Mouse (Mus musculus) gastrocnemius, adult 2 months (tissue): Measurements from ENCODE around the gene Ssna1. TPM values are rescaled to one million over a fixed set of nuclear protein-coding genes. Genes with fewer than 3 reads are reported as not detected.

Experiments
- DNase-seq: peaks from one replicate; pipeline ENCODE4 v3.0.0; 2022
- H3K27ac ChIP-seq: fragments of 200-600 bp; 2 replicates; pipeline ENCODE4 v1.8.1; 2022; ENCODE audit warnings: mild to moderate bottlenecking
- H3K4me3 ChIP-seq: fragments of 200-600 bp; 2 replicates; pipeline ENCODE4 v1.8.1; 2022; ENCODE audit warnings: mild to moderate bottlenecking, moderate library complexity
- CTCF ChIP-seq: fragments of 200-600 bp; IDR thresholded peaks from 2 replicates; pipeline ENCODE4 v1.8.1; 2022; ENCODE audit warnings: antibody characterized with exemption, mild to moderate bottlenecking, moderate library complexity
- intact Hi-C: fragments of 180-260 bp; cut with DNase I; formaldehyde crosslinking; loops from one replicate; pipeline ENCODE4 v1.15.1; 2025
- total RNA-seq, 2 experiments: library from RNA; stranded (reverse); gene quantifications; 2 replicates each; pipeline ENCODE4 v1.2.3; 2021

Ssna1 gene
- total RNA-seq, 2 experiments from 2014 or later, result 28.0 to 35.5 TPM

DNA sequence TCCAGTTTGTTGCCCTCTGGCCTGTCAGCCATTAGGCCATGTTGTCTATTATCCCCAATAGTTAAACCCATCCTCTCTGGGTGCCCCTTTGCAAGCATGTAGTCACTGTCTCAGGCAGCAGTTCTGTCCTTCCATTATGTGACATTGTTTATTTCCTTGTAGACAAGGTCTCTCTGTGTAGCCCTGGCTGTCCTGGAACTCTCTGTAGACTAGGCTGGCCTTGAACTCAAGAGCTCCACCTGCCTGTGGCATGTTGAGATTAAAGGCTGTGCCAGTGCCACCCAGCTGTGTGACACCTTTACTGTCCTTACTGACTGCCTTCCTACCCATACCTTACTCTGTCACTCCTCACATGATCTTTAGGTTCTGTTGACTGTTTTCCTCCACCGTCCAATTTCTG, 19.9 kb downstream of the Ssna1 start:
- no peak for DNase-seq
- Histone ChIP-seq H3K27ac (no peak overlapping the region), H3K4me3 (no peak overlapping the region)
- intact Hi-C loops, result loop anchor here (10.0 kb wide), 1 partner anchor 128 kb away; no protein-coding TSS in a partner anchor
- TF ChIP-seq CTCF, result peak; percentile 38

DNA sequence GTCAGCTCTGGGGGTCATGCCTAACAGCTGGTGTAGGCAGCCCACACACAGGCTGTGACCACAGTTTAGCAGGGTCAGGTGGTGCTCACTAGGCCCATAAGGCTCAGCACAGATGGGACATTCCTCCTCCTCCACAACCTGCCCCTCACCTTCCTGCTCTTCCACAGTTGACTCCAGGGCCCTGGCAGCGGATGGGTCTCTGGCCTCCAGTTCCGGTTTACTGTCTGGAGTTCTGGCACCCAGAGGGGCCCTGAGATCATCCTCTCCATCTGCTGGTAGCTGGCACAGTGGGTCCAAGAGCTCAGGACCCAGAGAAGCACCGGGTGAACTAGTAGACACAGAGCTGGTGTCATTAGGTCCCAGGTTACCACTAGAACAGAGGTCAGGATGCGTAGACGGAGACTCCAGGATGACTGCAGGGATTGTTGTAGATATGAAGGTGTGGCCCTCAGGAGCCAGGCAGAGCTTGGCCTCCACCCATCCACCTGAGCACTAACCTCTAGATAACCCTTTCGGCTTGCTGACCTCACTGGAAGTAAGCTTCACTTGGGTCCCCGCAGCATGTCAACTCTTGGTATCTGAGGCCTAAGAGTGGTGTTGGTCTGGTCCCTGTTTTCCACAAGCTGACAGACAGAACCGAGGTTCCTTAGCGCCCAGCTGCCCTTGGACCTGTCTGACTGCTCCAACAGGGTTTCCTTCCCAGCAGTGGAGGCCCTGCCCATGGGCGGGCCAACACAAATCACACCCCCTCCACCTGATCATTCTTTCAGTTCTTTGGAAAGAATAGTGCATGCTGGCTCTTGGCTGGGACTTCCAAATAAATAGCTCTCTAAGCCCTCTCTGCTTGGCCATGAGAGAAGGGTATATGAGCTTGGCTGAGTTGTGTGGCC, 25.8 kb downstream of the Ssna1 start, which contains the start of gene AL732309.1:
AL732309.1 (minus strand) TSS at position 681 of the 890 bp plus-strand sequence.
- no peak within 1 kb of the TSS for H3K27ac ChIP-seq
- intact Hi-C loops, result no loop called here
- no peak within 1 kb of the TSS for H3K4me3 ChIP-seq
- no peak for DNase-seq
- no peak for TF ChIP-seq CTCF

GRCm38 (mm10) chr2:25244144-25244543, 28.1 kb downstream of the Ssna1 start:
- Histone ChIP-seq H3K4me3 (no peak overlapping the region), H3K27ac (no peak overlapping the region)
- intact Hi-C loops, result no loop called here
- DNase-seq, result no peak
- no peak for TF ChIP-seq CTCF

- Histone ChIP-seq H3K27ac (no peak overlapping the region), H3K4me3 (no peak overlapping the region)
- intact Hi-C loops, result no loop called here
- DNase-seq, result no peak
- TF ChIP-seq CTCF, result no peak
These were observed 28.9 kb downstream of the Ssna1 start for GRCm38 (mm10) chr2:25243342-25243741.

- Histone ChIP-seq H3K4me3 (peak within 1 kb of the TSS; percentile 65), H3K27ac (peak within 1 kb of the TSS; percentile 71)
- intact Hi-C loops, result no loop called here
- DNase-seq, result no peak
- TF ChIP-seq CTCF, result no peak
These were observed 30.1 kb downstream of the Ssna1 start, which contains the start of the genes Rnf208 and Cysrt1 for GRCm38 (mm10) chr2:25242101-25242506. TSS of gene Rnf208 (plus strand) at chr2:25242255. TSS of gene Cysrt1 (minus strand) at chr2:25242452.

GRCm38 (mm10) chr2:25241438-25241775, 30.8 kb downstream of the Ssna1 start:
- DNase-seq, result no peak
- intact Hi-C loops, result no loop called here
- Histone ChIP-seq H3K27ac (no peak overlapping the region), H3K4me3 (peak overlapping the region; percentile 65)
- TF ChIP-seq CTCF, result no peak

- Histone ChIP-seq H3K27ac (peak overlapping the region; percentile 71), H3K4me3 (peak overlapping the region; percentile 65)
- intact Hi-C loops, result no loop called here
- peak; percentile 80 for DNase-seq
- no peak for TF ChIP-seq CTCF
These were observed 31.4 kb downstream of the Ssna1 start for GRCm38 (mm10) chr2:25240723-25241437.

GRCm38 (mm10) chr2:25240310-25240709, 31.9 kb downstream of the Ssna1 start:
- TF ChIP-seq CTCF, result no peak
- Histone ChIP-seq H3K27ac (peak overlapping the region; percentile 71), H3K4me3 (peak overlapping the region; percentile 65)
- DNase-seq, result no peak
- intact Hi-C loops, result no loop called here

DNA sequence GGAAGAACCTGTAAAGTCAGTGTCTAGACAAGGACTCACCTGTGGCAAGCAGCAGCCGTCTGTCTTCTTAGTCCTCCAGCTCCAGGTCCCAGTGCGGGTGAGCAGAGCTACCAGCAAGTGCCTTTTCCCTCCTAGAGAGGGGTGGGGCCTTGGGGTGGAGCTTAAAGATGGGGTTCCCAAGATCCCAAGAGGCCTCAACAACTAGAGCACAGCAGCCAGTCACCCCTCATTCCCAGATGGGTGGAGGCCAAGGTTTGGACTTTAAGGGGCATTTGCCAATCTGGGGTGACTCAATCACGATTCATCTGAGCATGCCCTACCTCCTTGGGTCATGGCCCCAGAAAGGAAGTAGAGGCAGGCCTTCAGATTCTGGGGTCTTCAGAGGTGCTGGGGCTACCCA, 32.5 kb downstream of the Ssna1 start:
- intact Hi-C loops, result no loop called here
- TF ChIP-seq CTCF, result no peak
- no peak overlapping the region for H3K27ac ChIP-seq
- no peak for DNase-seq
- no peak overlapping the region for H3K4me3 ChIP-seq

GRCm38 (mm10) chr2:25238106-25238505, 34.1 kb downstream of the Ssna1 start:
- DNase-seq, result no peak
- no peak for TF ChIP-seq CTCF
- Histone ChIP-seq H3K4me3 (no peak overlapping the region), H3K27ac (no peak overlapping the region)
- intact Hi-C loops, result no loop called here

DNA sequence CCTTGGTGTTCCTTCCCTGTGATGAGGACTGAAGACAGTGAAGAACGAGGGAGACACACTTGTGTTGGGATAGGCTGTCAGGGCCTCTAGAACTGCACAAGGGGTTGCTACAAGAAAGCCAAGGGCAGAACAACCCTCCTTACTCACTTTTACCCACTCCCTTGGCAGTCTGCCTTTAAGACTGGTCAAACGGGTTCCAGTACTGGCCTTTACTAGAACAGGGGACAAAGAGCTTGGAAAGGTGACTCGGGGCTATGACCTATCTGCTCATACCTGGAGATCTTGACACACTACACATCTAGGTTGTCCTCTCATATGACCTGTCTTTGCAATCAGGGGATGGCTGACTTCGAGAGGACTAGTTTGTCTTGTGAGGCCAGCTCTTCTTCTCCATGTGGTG, 34.7 kb downstream of the Ssna1 start:
- TF ChIP-seq CTCF, result no peak
- no peak overlapping the region for H3K27ac ChIP-seq
- DNase-seq, result no peak
- H3K4me3 ChIP-seq, result no peak overlapping the region
- intact Hi-C loops, result no loop called here

- TF ChIP-seq CTCF, result no peak
These were observed 35.6 kb downstream of the Ssna1 start, which contains the start of gene Rnf224 for GRCm38 (mm10) chr2:25236614-25237013. TSS of gene Rnf224 (minus strand) at chr2:25236787.

More at GRCm38 (mm10) chr2:25236614-25237013, 35.6 kb downstream of the Ssna1 start, which contains the start of gene Rnf224:
- DNase-seq, result no peak
- no peak within 1 kb of the TSS for H3K4me3 ChIP-seq
- intact Hi-C loops, result no loop called here
- no peak within 1 kb of the TSS for H3K27ac ChIP-seq
